Mouse (Mus musculus) testis, adult 2 months (tissue): ENCODE results near the gene Taf3. TPM values are rescaled to one million over a fixed set of nuclear protein-coding genes. Genes with fewer than 3 reads are reported as not detected.

Experiments
- H3K27ac ChIP-seq: fragments of 200-500 bp; 2 replicates; pipeline ENCODE4 v1.5.1; 2012; ENCODE audit warnings: low read depth, low read length; ENCODE audit not compliant: control insufficient read depth, insufficient read depth
- H3K27me3 ChIP-seq: fragments of 200-500 bp; 2 replicates; pipeline ENCODE4 v1.6.1; 2012; ENCODE audit warnings: mild to moderate bottlenecking, low read length, moderate library complexity; ENCODE audit not compliant: control insufficient read depth, insufficient read depth
- H3K36me3 ChIP-seq: fragments of 200-500 bp; 2 replicates; pipeline ENCODE4 v1.6.1; 2012; ENCODE audit warnings: mild to moderate bottlenecking, low read length; ENCODE audit not compliant: control insufficient read depth, insufficient read depth
- H3K4me1 ChIP-seq: fragments of 200-500 bp; 2 replicates; pipeline ENCODE4 v1.6.1; 2012; ENCODE audit warnings: low read length; ENCODE audit not compliant: control insufficient read depth, insufficient read depth
- H3K4me3 ChIP-seq: fragments of 200-500 bp; 2 replicates; pipeline ENCODE4 v1.5.1; 2012; ENCODE audit warnings: low read depth, mild to moderate bottlenecking, low read length, moderate library complexity, mixed read lengths; ENCODE audit not compliant: control insufficient read depth
- CTCF ChIP-seq: fragments of 200-500 bp; IDR thresholded peaks from 2 replicates; pipeline ENCODE4 v1.5.1; 2012; ENCODE audit warnings: low read depth, mild to moderate bottlenecking, inconsistent platforms, low read length, moderate library complexity; ENCODE audit not compliant: control insufficient read depth, insufficient read depth, insufficient replicate concordance
- POLR2A ChIP-seq: fragments of 200-500 bp; IDR thresholded peaks from 2 replicates; pipeline ENCODE4 v1.6.1; 2012; ENCODE audit warnings: low read depth, mild to moderate bottlenecking, inconsistent platforms, low read length, moderate library complexity; ENCODE audit not compliant: control insufficient read depth
- polyA plus RNA-seq: library from polyadenylated mRNA; depleted of rRNA; stranded (reverse); fragments of >200 nt; gene quantifications from 2 replicates; pipeline ENCODE4 v1.2.3, GENCODE M21; 2012

Taf3 gene
- polyA plus RNA-seq, 1 experiment = 9.1 TPM

DNA sequence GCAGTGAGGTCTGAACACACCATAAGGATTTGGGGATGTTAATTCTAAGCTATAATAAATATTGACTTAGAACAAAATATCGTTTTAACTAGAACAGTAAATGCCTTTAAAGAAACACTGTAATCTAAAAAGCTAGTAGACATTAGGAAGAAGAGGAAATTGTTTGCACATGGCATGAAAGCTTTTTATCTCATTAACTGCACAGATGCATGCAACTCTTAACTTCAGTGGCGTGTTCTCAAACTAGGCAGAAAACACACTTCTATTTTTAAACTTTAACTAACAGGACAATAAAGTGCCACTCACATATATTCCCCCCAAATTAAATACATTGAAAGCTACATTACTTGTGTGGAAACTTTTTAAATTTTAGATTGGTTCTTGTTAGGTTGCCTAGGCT lies 91.8 kb downstream of the Taf3 start:
- peaks cover 1% of the 10 kb centered on the region; the same call in 1 of the 2 replicates for H3K36me3 ChIP-seq
- H3K27ac ChIP-seq = no peak overlapping the region
- H3K27me3 ChIP-seq = no peaks in the 10 kb centered on the region
- TF ChIP-seq POLR2A (no peak), CTCF (no peak)
- H3K4me1 ChIP-seq = no peaks in the 10 kb centered on the region
- H3K4me3 ChIP-seq = no peak overlapping the region

DNA sequence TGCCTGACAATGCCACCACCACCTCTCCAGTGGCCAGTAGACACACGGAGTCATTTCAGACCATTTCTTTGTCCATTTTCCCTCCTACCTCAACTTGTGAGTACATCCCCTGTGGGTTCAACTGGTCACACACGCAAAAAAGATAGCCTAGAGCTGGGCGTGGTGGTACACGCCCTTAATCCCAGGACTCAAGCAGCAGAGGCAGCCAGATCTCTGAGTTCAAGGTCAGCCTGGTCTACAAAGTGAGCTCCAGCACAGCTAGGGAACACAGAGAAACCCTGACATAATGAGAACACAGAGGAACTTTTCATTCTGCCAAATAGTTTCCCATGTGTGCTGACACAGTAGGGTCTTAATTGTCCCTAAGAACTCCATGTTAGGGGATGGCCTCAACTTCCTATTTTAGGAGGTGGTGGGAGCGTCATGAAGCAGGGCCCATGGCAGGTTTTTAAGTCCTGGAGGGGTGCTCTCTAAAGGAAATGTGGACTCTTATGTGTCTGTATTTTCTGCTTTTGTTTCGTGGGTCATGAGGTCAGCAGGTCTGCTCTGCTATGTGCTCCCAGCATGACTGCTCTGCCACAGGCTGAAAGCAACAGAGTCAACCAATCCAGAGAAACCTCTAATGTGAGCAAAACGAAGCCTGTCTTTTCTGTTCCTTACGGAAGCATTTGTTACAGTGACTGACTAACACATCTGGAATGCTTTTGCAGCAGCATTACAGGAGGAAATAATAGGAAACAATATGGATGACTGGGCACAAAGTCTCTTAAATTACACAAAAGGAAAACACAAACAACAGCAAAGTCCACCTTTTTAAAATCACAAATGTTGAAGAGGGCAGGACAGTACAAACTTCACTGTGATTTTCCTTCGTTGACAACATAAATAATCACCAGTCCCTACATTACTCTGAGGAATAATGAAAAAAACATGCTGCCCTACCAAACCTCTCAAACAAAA lies 92.5 kb downstream of the Taf3 start:
- H3K27ac ChIP-seq = no peak overlapping the region
- no peaks in the 10 kb centered on the region for H3K4me1 ChIP-seq
- no peaks in the 10 kb centered on the region for H3K27me3 ChIP-seq
- no peak overlapping the region for H3K4me3 ChIP-seq
- TF ChIP-seq POLR2A (no peak), CTCF (no peak)
- peaks cover 1% of the 10 kb centered on the region; the same call in 1 of the 2 replicates for H3K36me3 ChIP-seq

DNA sequence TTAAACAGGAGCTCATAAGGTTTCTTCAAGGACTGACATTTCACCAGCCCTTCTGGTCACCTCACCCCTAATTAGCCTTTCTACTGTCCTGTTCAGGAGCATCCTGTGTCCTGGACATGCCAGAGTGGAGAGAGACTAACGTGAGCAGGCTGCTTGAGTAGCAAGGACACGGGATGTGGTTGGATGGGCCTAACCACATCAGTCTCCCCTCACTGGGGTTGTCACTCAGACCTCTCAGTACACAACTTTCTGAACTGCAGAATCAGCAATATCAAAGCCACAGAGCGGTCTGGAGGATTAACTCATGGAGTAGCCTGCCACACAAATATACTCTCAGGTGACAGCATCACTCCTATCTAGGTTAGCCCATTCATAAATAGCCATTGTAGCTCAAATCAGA lies 101.7 kb downstream of the Taf3 start:
- H3K4me3 ChIP-seq = no peak overlapping the region
- H3K27ac ChIP-seq = no peak overlapping the region
- no peaks in the 10 kb centered on the region for H3K36me3 ChIP-seq
- H3K4me1 ChIP-seq = no peaks in the 10 kb centered on the region
- no peak for TF ChIP-seq CTCF
- TF ChIP-seq POLR2A = no peak
- no peaks in the 10 kb centered on the region for H3K27me3 ChIP-seq

DNA sequence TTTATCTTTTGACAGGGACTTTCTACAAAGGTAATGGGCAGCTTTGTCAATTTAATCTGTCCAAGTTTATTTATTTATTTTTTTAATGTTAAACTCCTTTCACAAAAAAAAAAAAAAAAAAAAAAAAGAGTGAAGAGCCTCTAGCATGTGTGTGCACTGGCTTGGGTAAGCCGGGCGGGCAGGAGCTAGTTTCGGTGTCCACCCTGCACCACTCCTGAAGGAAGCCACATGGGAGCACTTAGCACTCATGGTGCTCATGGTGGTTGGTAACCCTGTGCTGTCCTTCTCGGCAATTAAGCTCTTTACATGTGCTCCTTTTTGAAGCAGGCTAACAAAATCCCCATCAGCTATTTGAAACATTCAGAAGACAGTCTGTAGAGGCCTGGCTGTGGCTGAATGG lies 102.8 kb downstream of the Taf3 start:
- TF ChIP-seq CTCF (no peak), POLR2A (no peak)
- no peaks in the 10 kb centered on the region for H3K27me3 ChIP-seq
- no peaks in the 10 kb centered on the region for H3K36me3 ChIP-seq
- no peaks in the 10 kb centered on the region for H3K4me1 ChIP-seq
- no peak overlapping the region for H3K27ac ChIP-seq
- H3K4me3 ChIP-seq = no peak overlapping the region

DNA sequence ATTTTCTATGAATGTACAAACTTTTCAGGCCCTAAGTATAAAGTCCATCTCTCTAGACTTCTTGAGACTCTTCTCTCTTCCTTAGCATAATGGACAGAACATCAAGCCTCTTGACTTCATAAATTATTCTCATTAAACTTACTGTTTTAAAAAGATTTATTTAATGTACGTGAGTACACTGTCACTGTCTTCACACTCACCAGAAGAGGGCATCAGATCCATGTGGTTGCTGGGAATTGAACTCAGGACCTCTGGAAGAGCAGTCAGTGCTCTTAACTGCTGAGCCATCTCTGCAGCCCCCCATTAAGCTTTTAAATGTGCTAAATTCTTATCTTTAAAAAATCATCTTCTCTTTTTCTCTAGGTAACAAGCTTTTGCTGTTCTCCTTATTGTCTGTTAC lies 105.4 kb downstream of the Taf3 start:
- no peaks in the 10 kb centered on the region; the same call in 1 of the 2 replicates for H3K36me3 ChIP-seq
- H3K4me1 ChIP-seq = no peaks in the 10 kb centered on the region
- no peaks in the 10 kb centered on the region for H3K27me3 ChIP-seq
- H3K27ac ChIP-seq = no peak overlapping the region
- no peak for TF ChIP-seq POLR2A
- no peak for TF ChIP-seq CTCF
- H3K4me3 ChIP-seq = no peak overlapping the region

DNA sequence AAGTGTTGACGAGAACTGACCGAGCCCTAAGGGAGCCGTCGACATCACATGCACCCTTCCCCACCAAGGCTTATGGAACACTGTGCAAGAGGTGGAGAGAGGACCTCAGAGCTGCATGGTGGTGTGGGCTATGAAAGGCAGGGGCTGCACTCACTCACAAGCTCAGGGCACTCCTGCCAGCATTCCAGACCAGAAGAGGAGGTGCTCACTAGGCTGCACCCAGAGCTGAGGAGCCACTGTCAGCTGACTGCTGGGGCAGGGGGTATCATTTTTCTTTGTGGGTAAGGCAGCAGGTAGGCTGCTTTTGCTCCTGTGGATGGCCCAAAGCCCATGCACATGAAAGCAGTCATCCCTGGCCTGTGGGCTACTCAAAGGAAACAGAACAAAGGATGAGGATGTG lies 109.1 kb downstream of the Taf3 start:
- H3K27ac ChIP-seq = no peak overlapping the region

DNA sequence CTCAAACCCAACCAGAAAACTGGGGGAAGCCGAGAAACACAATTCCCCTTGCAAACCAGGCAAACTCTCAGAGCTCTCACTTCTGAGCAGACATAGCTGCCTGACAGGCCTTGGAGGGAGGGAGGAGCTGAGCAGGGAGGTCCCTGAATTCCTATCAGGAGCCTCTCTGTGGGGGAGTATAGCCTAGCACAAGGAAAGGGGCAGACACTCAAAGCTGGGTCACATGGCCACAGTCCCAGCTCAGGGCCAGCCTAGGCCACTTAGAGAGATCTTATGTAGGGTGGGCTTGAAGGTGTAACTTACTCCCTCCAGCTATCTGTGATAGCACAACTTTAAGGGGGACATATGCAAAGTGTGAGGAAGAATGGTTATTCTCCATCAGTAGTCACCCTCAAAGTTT lies 112.4 kb downstream of the Taf3 start:
- Histone ChIP-seq H3K36me3 (no peaks in the 10 kb centered on the region; the same call in 1 of the 2 replicates), H3K4me3 (no peak overlapping the region), H3K27ac (no peak overlapping the region), H3K4me1 (no peaks in the 10 kb centered on the region), H3K27me3 (no peaks in the 10 kb centered on the region)
- no peak for TF ChIP-seq POLR2A
- no peak for TF ChIP-seq CTCF

More for the DNA sequence above, 109.1 kb downstream of the Taf3 start:
- TF ChIP-seq CTCF = no peak
- TF ChIP-seq POLR2A = no peak
- Histone ChIP-seq H3K27me3 (no peaks in the 10 kb centered on the region), H3K4me1 (no peaks in the 10 kb centered on the region), H3K4me3 (no peak overlapping the region), H3K36me3 (no peaks in the 10 kb centered on the region; the same call in 1 of the 2 replicates)

DNA sequence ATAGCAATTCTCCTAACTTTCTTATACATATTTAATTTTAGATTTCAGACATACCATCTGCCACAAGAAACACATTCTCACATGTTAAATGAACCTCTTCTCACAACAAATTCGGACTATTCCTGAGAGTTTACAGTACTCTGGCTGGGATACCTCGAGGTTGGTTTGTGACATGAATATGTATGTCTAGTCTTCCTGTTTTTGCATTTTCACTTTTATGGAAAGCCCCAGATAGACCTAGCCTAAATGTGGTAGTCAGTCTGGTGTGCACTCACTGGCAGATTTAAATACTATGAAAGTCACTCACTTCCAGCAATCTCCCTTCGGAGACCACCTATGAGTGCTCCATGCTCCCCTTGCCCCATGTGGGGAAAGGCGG lies 121.5 kb downstream of the Taf3 start:
- Histone ChIP-seq H3K27ac (no peak overlapping the region), H3K27me3 (no peaks in the 10 kb centered on the region), H3K4me1 (no peaks in the 10 kb centered on the region), H3K4me3 (no peak overlapping the region), H3K36me3 (no peaks in the 10 kb centered on the region)
- TF ChIP-seq POLR2A = no peak
- TF ChIP-seq CTCF = no peak
